Mouse (Mus musculus) layer of hippocampus, adult 6 months (tissue): Measurements from ENCODE around the gene Zfp950. TPM values are rescaled to one million over a fixed set of nuclear protein-coding genes. Genes with fewer than 3 reads are reported as not detected.

ENCODE experiments used
- long read RNA-seq, 2 experiments: library from polyadenylated mRNA; unstranded; transcript quantifications; one replicate each; pipeline ENCODE4 v2.0.0; 2019 to 2020
- polyA plus RNA-seq: library from polyadenylated mRNA; unstranded; fragments of <200 nt; fragmentation: Nextera tagmentation; gene quantifications from 2 replicates; pipeline ENCODE4 v1.2.3, GENCODE M21; 2021

The Zfp950 gene
- polyA plus RNA-seq = 19.9 and 21.7 TPM in 2 replicates
- long read RNA-seq, experiment 1, full-length matches to known transcripts = 6 of 8 reads
- long read RNA-seq, experiment 1, partial matches to known transcripts = 0 of 8 reads
- long read RNA-seq, experiment 1, other reads (novel, unspliced or antisense) = 2 of 8 reads
- long read RNA-seq, experiment 2, full-length matches to known transcripts = 33 of 51 reads
- long read RNA-seq, experiment 2, partial matches to known transcripts = 3 of 51 reads
- long read RNA-seq, experiment 2, other reads (novel, unspliced or antisense) = 15 of 51 reads

GRCm38 (mm10) chr19:61140342-61141206, at the start of gene Zfp950:
Zfp950 (minus strand) TSS chr19:61140840.

DNA sequence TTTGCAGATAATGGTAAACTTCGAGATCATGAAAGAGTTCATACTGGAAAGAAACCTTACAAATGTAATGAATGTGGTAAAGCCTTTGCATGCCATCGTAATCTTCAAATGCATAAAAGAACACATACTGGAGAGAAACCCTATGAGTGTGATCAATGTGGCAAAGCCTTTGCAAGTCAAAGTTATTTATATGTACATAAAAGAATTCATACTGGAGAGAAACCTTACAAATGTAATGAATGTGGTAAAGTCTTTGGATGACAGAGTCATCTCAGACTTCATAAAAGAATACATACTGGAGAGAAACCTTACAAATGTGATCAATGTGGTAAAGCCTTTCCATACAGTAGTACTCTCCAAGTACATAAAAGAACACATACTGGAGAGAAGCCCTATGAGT, 43.0 kb upstream of the Zfp950 start, which contains the start of gene Gm6020:
Gene Gm6020, plus strand, starts transcription at position 301 of the 400 bp plus-strand sequence.

DNA sequence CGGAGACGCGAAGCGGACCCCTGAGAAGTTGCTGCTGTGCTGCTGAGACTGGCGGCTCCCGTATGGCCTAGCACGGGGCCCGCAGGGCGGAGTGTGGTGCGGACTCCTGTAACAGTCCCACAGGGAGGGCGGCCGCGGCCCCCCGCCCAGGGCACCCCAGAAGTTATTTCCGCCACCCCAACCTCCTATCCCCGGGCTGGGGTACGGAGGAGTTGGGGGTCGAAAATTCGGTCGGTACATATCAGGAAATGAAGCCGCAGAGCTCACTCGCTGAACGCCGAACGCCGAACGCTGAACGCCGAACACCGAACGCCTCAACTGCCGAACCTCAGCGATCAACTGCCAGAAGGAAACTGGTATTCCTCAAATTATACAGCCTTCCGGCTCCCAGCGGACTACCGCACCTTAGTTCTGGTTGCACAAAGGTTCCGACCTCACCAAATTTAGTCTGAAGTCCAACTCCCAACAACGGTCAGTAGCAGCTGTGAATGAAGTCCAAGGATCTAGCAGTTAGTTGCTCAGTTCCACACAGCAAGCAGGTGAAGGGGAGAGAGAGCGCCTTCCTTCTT, 35.2 kb upstream of the Zfp950 start, which contains the start of gene Gm7102:
Gene Gm7102, minus strand, starts transcription at position 554 of the 569 bp plus-strand sequence.

Other genes with a start within 250 kb of the Zfp950 start
- not detected in 2 replicates for gene Gm7102, start 35.5 kb upstream of the Zfp950 start, polyA plus RNA-seq
- gene Gm6020, start 43.0 kb upstream of the Zfp950 start, polyA plus RNA-seq = not detected in 2 replicates
- gene Csf2ra, start 87.6 kb upstream of the Zfp950 start, polyA plus RNA-seq = 7.5 and 12.9 TPM in 2 replicates
- not detected in 2 replicates for gene Gm21060, start 156.2 kb upstream of the Zfp950 start, polyA plus RNA-seq